Mouse (Mus musculus) kidney, postnatal 4 days (tissue): ENCODE measurements around the gene Tk1.

Experiments used
- DNase-seq, 2 experiments: peaks; one replicate each; pipeline ENCODE4 v3.0.0; 2021; ENCODE audit warnings: mixed read lengths in 2 of 2

Gene Tk1

GRCm38 (mm10) chr11:117766275-117766674 is 59.6 kb downstream of the Tk1 start:
- no peak for DNase-seq
